Mouse (Mus musculus): ENCODE data around the gene Bola1. TPM values are rescaled to one million over a fixed set of nuclear protein-coding genes. Genes with fewer than 3 reads are reported as not detected.
"Not testable (repeated sequence)": the region's sequence is repeated elsewhere in the genome, so short reads cannot be mapped to it uniquely, and the experiment has no call there.

Gene Bola1
- total RNA-seq, 2 experiments from 2014 or later = 17.5 to 18.2 TPM

- intact Hi-C loops (cut with DNase I) = no loop called here
- no peak for DNase-seq
Measured at GRCm38 (mm10) chr3:96230910-96231757, 11.6 kb upstream of the Bola1 start.

- intact Hi-C loops (cut with DNase I) = no loop called here
Measured at GRCm38 (mm10) chr3:96230404-96230803, 10.9 kb upstream of the Bola1 start.

GRCm38 (mm10) chr3:96228828-96229227 is 9.3 kb upstream of the Bola1 start:
- DNase-seq = no peak
- intact Hi-C loops (cut with DNase I) = no loop called here

More at GRCm38 (mm10) chr3:96230404-96230803, 10.9 kb upstream of the Bola1 start:
- no peak for DNase-seq

- intact Hi-C loops (cut with DNase I) = no loop called here
- no peak for DNase-seq
Measured at GRCm38 (mm10) chr3:96226695-96227648, 7.5 kb upstream of the Bola1 start.

GRCm38 (mm10) chr3:96225421-96225820 is 5.9 kb upstream of the Bola1 start:
- intact Hi-C loops (cut with DNase I) = no loop called here
- DNase-seq = no peak

- DNase-seq = no peak
- intact Hi-C loops (cut with DNase I) = loop anchor here (2.0 kb wide), 1 partner anchor 14 kb away; no protein-coding TSS in a partner anchor
Measured at GRCm38 (mm10) chr3:96222774-96223173, 3.3 kb upstream of the Bola1 start.

GRCm38 (mm10) chr3:96221640-96222038 is 2.1 kb upstream of the Bola1 start:
- intact Hi-C loops (cut with DNase I) = loop anchor here (2.0 kb wide), 2 partner anchors 15 to 49 kb away; partner anchors contain the start of gene Sf3b4
- DNase-seq = peak in 1 of 2 experiments; percentile 6

GRCm38 (mm10) chr3:96220765-96221639 is 1.5 kb upstream of the Bola1 start, which contains the start of the genes Hist2h2ac and Hist2h2be:
Gene Hist2h2ac, minus strand, starts transcription at chr3:96220880.
Gene Hist2h2be, plus strand, starts transcription at chr3:96221119.
- intact Hi-C loops (cut with DNase I) = loop anchor here (1.0 to 2.0 kb wide), 2 partner anchors 42 to 48 kb away; partner anchors contain the start of genes Hist2h4 and Sf3b4
- peak; percentile 81 to 84 for DNase-seq

GRCm38 (mm10) chr3:96220131-96220764 is 739 bp upstream of the Bola1 start:
- not testable (repeated sequence) for DNase-seq
- intact Hi-C loops (cut with DNase I) = loop anchor here (1.0 to 2.0 kb wide), 2 partner anchors 43 to 47 kb away; partner anchors contain the start of genes Hist2h4 and Sf3b4

- intact Hi-C loops (cut with DNase I) = no loop called here
Measured at GRCm38 (mm10) chr3:96219191-96219641, 293 bp downstream of the Bola1 start.

GRCm38 (mm10) chr3:96209242-96209641 is 10.3 kb downstream of the Bola1 start:
- peak in 1 of 2 experiments; percentile 41 for DNase-seq
- intact Hi-C loops (cut with DNase I) = loop anchor here (10.0 kb wide), 1 partner anchor 46 kb away; no protein-coding TSS in a partner anchor

More at GRCm38 (mm10) chr3:96219191-96219641, 293 bp downstream of the Bola1 start:
- DNase-seq = peak in 1 of 2 experiments; percentile 30

GRCm38 (mm10) chr3:96207819-96208218 is 11.7 kb downstream of the Bola1 start:
- intact Hi-C loops (cut with DNase I) = loop anchor here (10.0 kb wide), 1 partner anchor 47 kb away; no protein-coding TSS in a partner anchor
- no peak for DNase-seq

GRCm38 (mm10) chr3:96199731-96200130 is 19.8 kb downstream of the Bola1 start:
- DNase-seq = no peak
- intact Hi-C loops (cut with DNase I) = loop anchor here (10.0 kb wide), 1 partner anchor 55 kb away; no protein-coding TSS in a partner anchor

GRCm38 (mm10) chr3:96198601-96199251 is 20.8 kb downstream of the Bola1 start:
- intact Hi-C loops (cut with DNase I); DNase-seq: not testable (repeated sequence)

- no peak for DNase-seq
- intact Hi-C loops (cut with DNase I) = no loop called here
Measured at GRCm38 (mm10) chr3:96198181-96198580, 21.3 kb downstream of the Bola1 start.

- intact Hi-C loops (cut with DNase I) = no loop called here
- peak; percentile 84 to 85 for DNase-seq
Measured at GRCm38 (mm10) chr3:96197129-96197749, 22.3 kb downstream of the Bola1 start.

GRCm38 (mm10) chr3:96196437-96197128 is 22.9 kb downstream of the Bola1 start:
- no peak for DNase-seq
- intact Hi-C loops (cut with DNase I) = no loop called here

Data from heart, postnatal 14 days (tissue).